Mouse (Mus musculus): ENCODE data around the gene Olfr1082. TPM values are rescaled to one million over a fixed set of nuclear protein-coding genes. Genes with fewer than 3 reads are reported as not detected.
"Not testable (repeated sequence)": the region's sequence is repeated elsewhere in the genome, so short reads cannot be mapped to it uniquely, and the experiment has no call there.

Gene Olfr1082
- not detected for total RNA-seq (2021)
- long read RNA-seq: 0 reads

- DNase-seq (ENCODE audit: low spot score in 2 of 2): not testable (repeated sequence)
Observed at GRCm38 (mm10) chr2:86598866-86599265, at the start of gene Olfr1082. TSS of gene Olfr1082 (minus strand) at chr2:86598966.

- DNase-seq (ENCODE audit: low spot score in 2 of 2): not testable (repeated sequence)
Observed at GRCm38 (mm10) chr2:86639625-86640024, 40.9 kb upstream of the Olfr1082 start, which contains the start of gene Olfr1084. TSS of gene Olfr1084 (minus strand) at chr2:86639725.

GRCm38 (mm10) chr2:86558135-86558534 lies 40.6 kb downstream of the Olfr1082 start, which contains the start of gene Olfr1080:
TSS of gene Olfr1080 (minus strand) at chr2:86558235.
- DNase-seq (ENCODE audit: low spot score in 2 of 2): not testable (repeated sequence)

Other genes with a start within 250 kb of the Olfr1082 start
- gene Olfr1055, start 248.7 kb downstream of the Olfr1082 start, total RNA-seq (2021): not detected
- gene Olfr1056, start 236.5 kb downstream of the Olfr1082 start, total RNA-seq (2021): not detected
- gene Olfr1057, start 220.6 kb downstream of the Olfr1082 start, total RNA-seq (2021): not detected
- gene Olfr1058, start 210.4 kb downstream of the Olfr1082 start, total RNA-seq (2021): not detected
- gene Olfr1061, start 184.9 kb downstream of the Olfr1082 start, total RNA-seq (2021): not detected
- gene Olfr1062, start 172.2 kb downstream of the Olfr1082 start, total RNA-seq (2021): not detected
- gene Olfr1065, start 148.4 kb downstream of the Olfr1082 start, total RNA-seq (2021): not detected
- not detected for gene Olfr1066, start 142.7 kb downstream of the Olfr1082 start, total RNA-seq (2021)
- gene Olfr228, start 111.6 kb downstream of the Olfr1082 start, total RNA-seq (2021): not detected
- not detected for gene Olfr1076, start 90.5 kb downstream of the Olfr1082 start, total RNA-seq (2021)
- not detected for gene Olfr1079, start 56.5 kb downstream of the Olfr1082 start, total RNA-seq (2021)
- not detected for gene Olfr1080, start 40.7 kb downstream of the Olfr1082 start, total RNA-seq (2021)
- not detected for gene Olfr1084, start 40.8 kb upstream of the Olfr1082 start, total RNA-seq (2021)
- gene Olfr1085, start 63.1 kb upstream of the Olfr1082 start, total RNA-seq (2021): not detected
- gene Olfr1086, start 81.1 kb upstream of the Olfr1082 start, total RNA-seq (2021): not detected
- gene Olfr1087, start 99.4 kb upstream of the Olfr1082 start, total RNA-seq (2021): not detected
- not detected for gene Olfr1089, start 134.7 kb upstream of the Olfr1082 start, total RNA-seq (2021)
- not detected for gene Olfr1090, start 160.0 kb upstream of the Olfr1082 start, total RNA-seq (2021)
- gene Olfr1093, start 183.5 kb upstream of the Olfr1082 start, total RNA-seq (2021): not detected
- gene Olfr141, start 211.1 kb upstream of the Olfr1082 start, total RNA-seq (2021): not detected
- gene Olfr1094, start 225.7 kb upstream of the Olfr1082 start, total RNA-seq (2021): not detected

All from layer of hippocampus, postnatal 10 days (tissue).